Mouse (Mus musculus): Measurements from ENCODE around the gene Exoc4. TPM values are rescaled to one million over a fixed set of nuclear protein-coding genes. Genes with fewer than 3 reads are reported as not detected.

Gene Exoc4
- polyA plus RNA-seq, 1 experiment: 40.1 TPM

DNA sequence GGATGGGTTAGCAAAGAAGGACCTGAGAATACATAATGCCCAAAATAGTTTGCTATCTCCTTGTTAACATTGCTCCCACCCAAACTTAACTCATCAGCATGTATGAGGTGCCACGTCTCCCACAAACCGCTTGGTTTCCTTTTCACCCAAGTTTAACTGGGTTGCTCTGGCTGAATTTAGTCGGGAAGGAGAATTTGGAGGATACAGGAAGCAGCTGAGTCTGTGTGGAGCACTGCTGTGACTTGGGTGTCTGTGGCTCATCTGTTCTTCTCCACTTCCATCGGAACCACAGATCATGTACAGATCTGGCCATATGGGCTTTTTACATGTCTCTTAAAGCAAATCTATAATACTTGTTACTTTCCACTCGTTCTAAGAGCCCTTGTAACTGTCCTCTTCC is 441.7 kb downstream of the Exoc4 start:
- Histone ChIP-seq H3ac (ENCODE audit: control insufficient read depth, insufficient read length) (no peak overlapping the region), H3K27me3 (ENCODE audit: control insufficient read depth, insufficient read depth, insufficient read length) (no peaks in the 10 kb centered on the region), H3K36me3 (ENCODE audit: control insufficient read depth, insufficient read depth) (no peaks in the 10 kb centered on the region), H3K4me3 (no peak overlapping the region), H3K4me2 (ENCODE audit: low read depth) (no peak overlapping the region), H3K79me2 (ENCODE audit: control insufficient read depth, insufficient read depth) (no peaks in the 10 kb centered on the region)
- TF ChIP-seq REST (IDR thresholded peaks at IDR 0.05; ENCODE audit: insufficient read depth, insufficient read length): no peak
- no peak for TF ChIP-seq USF1 (IDR thresholded peaks at IDR 0.05; ENCODE audit: low read depth)
- TF ChIP-seq POLR2AphosphoS2 (IDR thresholded peaks at IDR 0.05; ENCODE audit: insufficient read length, low read depth): no peak
- no peak for TF ChIP-seq MYOD1 (IDR thresholded peaks at IDR 0.05; ENCODE audit: control insufficient read depth in 1 of 3, insufficient read length in 2 of 3, low read depth in 2 of 3)
- TF ChIP-seq TCF3 (IDR thresholded peaks at IDR 0.05; ENCODE audit: insufficient read length, low read depth): no peak
- no peak for TF ChIP-seq MAX (IDR thresholded peaks at IDR 0.05; ENCODE audit: low read depth)
- TF ChIP-seq E2F4 (IDR thresholded peaks at IDR 0.05; ENCODE audit: insufficient read depth): no peak
- no peak for TF ChIP-seq TCF12 (IDR thresholded peaks at IDR 0.05; ENCODE audit: insufficient read depth, poor library complexity, severe bottlenecking)
- TF ChIP-seq CEBPB (IDR thresholded peaks at IDR 0.05; ENCODE audit: insufficient read depth, poor library complexity, severe bottlenecking): no peak

DNA sequence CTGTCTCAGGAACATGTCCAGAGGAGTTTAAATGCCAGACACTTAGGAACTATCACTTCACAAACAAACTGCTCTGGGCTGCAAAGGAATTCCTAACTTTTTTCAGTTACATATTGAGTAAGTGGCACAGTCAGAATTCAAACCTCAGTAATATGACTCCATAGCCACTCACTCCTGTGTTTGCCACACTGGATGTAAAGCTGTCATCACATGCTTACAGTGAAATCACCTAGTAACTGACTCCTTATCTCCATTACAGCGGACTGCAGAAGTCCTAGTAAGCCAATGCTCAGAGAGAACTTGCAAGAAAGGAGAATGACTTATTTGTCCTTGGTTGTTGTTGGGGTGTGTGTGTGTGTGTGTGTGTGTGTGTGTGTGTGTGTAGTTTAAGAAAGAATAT is 448.1 kb downstream of the Exoc4 start:
- TF ChIP-seq TCF12 (IDR thresholded peaks at IDR 0.05; ENCODE audit: insufficient read depth, poor library complexity, severe bottlenecking) (no peak), CEBPB (IDR thresholded peaks at IDR 0.05; ENCODE audit: insufficient read depth, poor library complexity, severe bottlenecking) (0 out of 2 replicates have a peak, but pooled peaks have one; percentile 5)
- Histone ChIP-seq H3K36me3 (ENCODE audit: control insufficient read depth, insufficient read depth) (no peaks in the 10 kb centered on the region), H3K4me3 (no peak overlapping the region), H3K27me3 (ENCODE audit: control insufficient read depth, insufficient read depth, insufficient read length) (no peaks in the 10 kb centered on the region), H3K79me2 (ENCODE audit: control insufficient read depth, insufficient read depth) (no peaks in the 10 kb centered on the region), H3K4me2 (ENCODE audit: low read depth) (no peak overlapping the region), H3ac (ENCODE audit: control insufficient read depth, insufficient read length) (no peak overlapping the region)

DNA sequence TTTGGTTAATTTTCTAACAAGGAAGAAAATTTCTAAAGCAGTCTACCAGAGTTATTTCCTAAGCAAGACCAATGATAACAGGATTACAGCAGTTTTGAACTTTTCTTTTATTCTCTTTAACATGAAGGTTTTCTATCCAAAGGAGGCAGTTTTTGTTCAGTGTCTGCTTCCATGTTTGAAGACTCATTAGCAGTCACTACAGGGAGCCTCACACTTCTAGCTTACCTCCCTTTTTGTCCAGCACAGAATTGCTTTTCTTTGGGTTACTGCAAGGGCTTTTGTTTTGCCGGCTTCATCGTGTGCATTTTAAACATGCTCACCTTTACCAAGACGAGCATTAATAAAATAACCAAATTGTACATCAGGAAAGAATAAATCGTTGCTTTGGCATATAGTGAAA is 460.0 kb downstream of the Exoc4 start:
- Histone ChIP-seq H3K27me3 (ENCODE audit: control insufficient read depth, insufficient read depth, insufficient read length) (no peaks in the 10 kb centered on the region), H3ac (ENCODE audit: control insufficient read depth, insufficient read length) (no peak overlapping the region), H3K4me2 (ENCODE audit: low read depth) (no peak overlapping the region), H3K79me2 (ENCODE audit: control insufficient read depth, insufficient read depth) (no peaks in the 10 kb centered on the region), H3K36me3 (ENCODE audit: control insufficient read depth, insufficient read depth) (no peaks in the 10 kb centered on the region), H3K4me3 (no peak overlapping the region)
- no peak for TF ChIP-seq POLR2A (IDR thresholded peaks at IDR 0.05; ENCODE audit: insufficient read length, low read depth)
- TF ChIP-seq CEBPB (IDR thresholded peaks at IDR 0.05; ENCODE audit: insufficient read depth, poor library complexity, severe bottlenecking): no peak
- TF ChIP-seq MYOD1 (IDR thresholded peaks at IDR 0.05; ENCODE audit: control insufficient read depth in 1 of 3, insufficient read length in 2 of 3, low read depth in 2 of 3): no peak
- no peak for TF ChIP-seq TCF3 (IDR thresholded peaks at IDR 0.05; ENCODE audit: insufficient read length, low read depth)
- no peak for TF ChIP-seq SRF (IDR thresholded peaks at IDR 0.05; ENCODE audit: control insufficient read depth, insufficient read length, low read depth)
- no peak for TF ChIP-seq USF1 (IDR thresholded peaks at IDR 0.05; ENCODE audit: low read depth)
- TF ChIP-seq E2F4 (IDR thresholded peaks at IDR 0.05; ENCODE audit: insufficient read depth): no peak
- no peak for TF ChIP-seq TCF12 (IDR thresholded peaks at IDR 0.05; ENCODE audit: insufficient read depth, poor library complexity, severe bottlenecking)
- TF ChIP-seq MAX (IDR thresholded peaks at IDR 0.05; ENCODE audit: low read depth): no peak
- TF ChIP-seq REST (IDR thresholded peaks at IDR 0.05; ENCODE audit: insufficient read depth, insufficient read length): no peak
- TF ChIP-seq MYOG (IDR thresholded peaks at IDR 0.05; ENCODE audit: control insufficient read depth in 1 of 3, insufficient read depth in 1 of 3, insufficient read length in 2 of 3, low read depth in 2 of 3): no peak
- TF ChIP-seq POLR2AphosphoS2 (IDR thresholded peaks at IDR 0.05; ENCODE audit: insufficient read length, low read depth): no peak

DNA sequence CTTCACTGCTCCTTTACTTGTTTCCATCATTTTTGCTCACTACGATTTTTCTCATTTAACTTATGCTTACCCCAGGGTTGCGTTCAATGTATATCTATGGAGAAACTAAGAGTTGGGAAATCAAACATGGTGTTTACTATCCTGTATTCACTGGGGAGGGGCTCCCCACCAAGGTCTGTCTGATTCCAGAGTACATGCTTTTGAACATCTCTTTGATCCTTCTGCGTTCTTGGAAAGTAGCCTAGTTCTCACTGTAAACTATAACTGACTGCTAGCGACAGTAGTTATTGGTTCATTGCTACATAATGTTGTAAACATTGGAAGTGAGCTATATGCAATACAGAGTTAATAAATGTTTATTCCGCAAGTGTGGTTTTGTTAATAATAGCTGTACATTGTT is 460.5 kb downstream of the Exoc4 start:
- Histone ChIP-seq H3K79me2 (ENCODE audit: control insufficient read depth, insufficient read depth) (no peaks in the 10 kb centered on the region), H3K4me2 (ENCODE audit: low read depth) (no peak overlapping the region), H3K4me3 (no peak overlapping the region), H3ac (ENCODE audit: control insufficient read depth, insufficient read length) (no peak overlapping the region), H3K27me3 (ENCODE audit: control insufficient read depth, insufficient read depth, insufficient read length) (no peaks in the 10 kb centered on the region), H3K36me3 (ENCODE audit: control insufficient read depth, insufficient read depth) (no peaks in the 10 kb centered on the region)
- TF ChIP-seq POLR2AphosphoS2 (IDR thresholded peaks at IDR 0.05; ENCODE audit: insufficient read length, low read depth) (no peak), E2F4 (IDR thresholded peaks at IDR 0.05; ENCODE audit: insufficient read depth) (no peak), MYOG (IDR thresholded peaks at IDR 0.05; ENCODE audit: control insufficient read depth in 1 of 3, insufficient read depth in 1 of 3, insufficient read length in 2 of 3, low read depth in 2 of 3) (no peak), TCF3 (IDR thresholded peaks at IDR 0.05; ENCODE audit: insufficient read length, low read depth) (no peak), REST (IDR thresholded peaks at IDR 0.05; ENCODE audit: insufficient read depth, insufficient read length) (no peak), CEBPB (IDR thresholded peaks at IDR 0.05; ENCODE audit: insufficient read depth, poor library complexity, severe bottlenecking) (no peak), MAX (IDR thresholded peaks at IDR 0.05; ENCODE audit: low read depth) (no peak), SRF (IDR thresholded peaks at IDR 0.05; ENCODE audit: control insufficient read depth, insufficient read length, low read depth) (no peak), TCF12 (IDR thresholded peaks at IDR 0.05; ENCODE audit: insufficient read depth, poor library complexity, severe bottlenecking) (no peak), POLR2A (IDR thresholded peaks at IDR 0.05; ENCODE audit: insufficient read length, low read depth) (no peak), USF1 (IDR thresholded peaks at IDR 0.05; ENCODE audit: low read depth) (no peak), MYOD1 (IDR thresholded peaks at IDR 0.05; ENCODE audit: control insufficient read depth in 1 of 3, insufficient read length in 2 of 3, low read depth in 2 of 3) (no peak)

DNA sequence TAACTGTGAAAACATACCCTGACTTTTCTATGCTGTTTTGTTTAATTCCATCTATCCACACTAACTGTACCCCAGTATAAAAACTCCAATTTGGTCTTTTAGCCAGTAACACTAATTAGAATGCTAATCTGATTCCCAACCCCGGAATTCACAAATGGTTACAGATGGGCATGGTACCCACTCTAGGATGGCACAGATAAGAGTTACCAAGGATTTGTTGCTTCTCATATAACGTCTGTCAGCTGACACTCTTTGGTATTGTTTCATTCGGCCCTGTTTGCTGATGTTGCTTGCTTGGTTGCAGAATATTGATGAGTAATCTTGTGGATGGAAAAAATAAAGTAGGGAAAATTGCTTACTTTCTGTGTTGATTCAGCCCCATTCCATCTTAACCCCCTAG is 462.9 kb downstream of the Exoc4 start:
- H3K4me2 ChIP-seq (ENCODE audit: low read depth): no peak overlapping the region
- no peak overlapping the region for H3ac ChIP-seq (ENCODE audit: control insufficient read depth, insufficient read length)
- H3K79me2 ChIP-seq (ENCODE audit: control insufficient read depth, insufficient read depth): no peaks in the 10 kb centered on the region
- H3K4me3 ChIP-seq: no peak overlapping the region
- no peak for TF ChIP-seq CEBPB (IDR thresholded peaks at IDR 0.05; ENCODE audit: insufficient read depth, poor library complexity, severe bottlenecking)
- no peak for TF ChIP-seq USF1 (IDR thresholded peaks at IDR 0.05; ENCODE audit: low read depth)
- TF ChIP-seq MYOG (IDR thresholded peaks at IDR 0.05; ENCODE audit: control insufficient read depth in 1 of 3, insufficient read depth in 1 of 3, insufficient read length in 2 of 3, low read depth in 2 of 3): no peak
- no peaks in the 10 kb centered on the region for H3K27me3 ChIP-seq (ENCODE audit: control insufficient read depth, insufficient read depth, insufficient read length)
- H3K36me3 ChIP-seq (ENCODE audit: control insufficient read depth, insufficient read depth): no peaks in the 10 kb centered on the region
